Mouse (Mus musculus) midbrain, embryonic 10.5 days (tissue): ENCODE data around the gene Slc37a4. TPM values are rescaled to one million over a fixed set of nuclear protein-coding genes. Genes with fewer than 3 reads are reported as not detected.
"Not testable (repeated sequence)": the region's sequence is repeated elsewhere in the genome, so short reads cannot be mapped to it uniquely, and the experiment has no call there.

Source experiments
- DNase-seq: peaks from one replicate; pipeline ENCODE4 v3.0.0-alpha.2; 2017; ENCODE audit warnings: low spot score
- H3K27ac ChIP-seq: fragments of 300-500 bp; sonication (generic); replicated peaks from 2 replicates; pipeline ENCODE4 v1.5.1; 2016; ENCODE audit warnings: mild to moderate bottlenecking
- H3K27me3 ChIP-seq: fragments of 300-500 bp; sonication (generic); 2 replicates; pipeline ENCODE4 v1.6.1; 2016; ENCODE audit warnings: low read depth, mild to moderate bottlenecking; ENCODE audit not compliant: poor library complexity, severe bottlenecking
- H3K36me3 ChIP-seq: fragments of 300-500 bp; sonication (generic); 2 replicates; pipeline ENCODE4 v1.6.1; 2016; ENCODE audit warnings: mild to moderate bottlenecking, moderate library complexity
- H3K4me1 ChIP-seq: fragments of 300-500 bp; sonication (generic); 2 replicates; pipeline ENCODE4 v1.6.1; 2016
- H3K4me3 ChIP-seq: fragments of 300-500 bp; sonication (generic); 2 replicates; pipeline ENCODE4 v1.5.1; 2016; ENCODE audit warnings: mild to moderate bottlenecking, moderate library complexity
- H3K9me3 ChIP-seq: fragments of 300-500 bp; sonication (generic); replicated peaks from 2 replicates; pipeline ENCODE4 v1.6.1; 2016; ENCODE audit warnings: mild to moderate bottlenecking
- WGBS: fragments of 180-500 bp; shearing (Covaris S2); methylation state at CpG from one replicate; pipeline ENCODE4 v1.1.7; 2016; 5-methylcytosine and 5-hydroxymethylcytosine counted together
- polyA plus RNA-seq: library from polyadenylated mRNA; unstranded; fragments of >200 nt; fragmentation: Nextera tagmentation; extraction: Ambion mirVana; gene quantifications from 2 replicates; pipeline ENCODE4 v1.2.1, GENCODE M21; 2016

Slc37a4 gene
- polyA plus RNA-seq, 1 experiment from 2014 or later = 17.2 TPM

- no peaks in the 10 kb centered on the region for H3K27me3 ChIP-seq
- H3K4me3 ChIP-seq = no peak overlapping the region
- WGBS = 84% methylated on average over 3 of the region's 3 CpGs
- H3K9me3 ChIP-seq = no peaks in the 10 kb centered on the region
- peaks cover 75% of the 10 kb centered on the region for H3K36me3 ChIP-seq
- H3K27ac ChIP-seq = no peak overlapping the region
- H3K4me1 ChIP-seq = peaks cover 29% of the 10 kb centered on the region
- DNase-seq = no peak
Measured at GRCm38 (mm10) chr9:44405011-44405410, 8.4 kb downstream of the Slc37a4 start.

GRCm38 (mm10) chr9:44406906-44407751 is 10.5 kb downstream of the Slc37a4 start, which contains the start of the genes Rps25 and Trappc4:
Rps25 (plus strand) TSS chr9:44407139.
Trappc4 (minus strand) TSS chr9:44407600.
- H3K4me1 ChIP-seq = peaks cover 29% of the 10 kb centered on the region
- no peaks in the 10 kb centered on the region for H3K9me3 ChIP-seq
- H3K4me3 ChIP-seq = peak within 1 kb of the TSS; percentile 93
- no peaks in the 10 kb centered on the region for H3K27me3 ChIP-seq
- peak within 1 kb of the TSS; percentile 94 for H3K27ac ChIP-seq
- H3K36me3 ChIP-seq = peaks cover 75% of the 10 kb centered on the region
- DNase-seq = peak; percentile 97
- under 1% methylated on average over 51 of the region's 51 CpGs for WGBS

GRCm38 (mm10) chr9:44407752-44408097 is 11.1 kb downstream of the Slc37a4 start:
- no peak for DNase-seq
- H3K36me3 ChIP-seq = peaks cover 75% of the 10 kb centered on the region

GRCm38 (mm10) chr9:44408693-44409092 is 12.0 kb downstream of the Slc37a4 start:
- H3K27ac ChIP-seq = 0 out of 2 replicates have a peak overlapping the region, but pooled peaks have one; percentile 94
- H3K27me3 ChIP-seq, H3K9me3 ChIP-seq, DNase-seq: not testable (repeated sequence)
- 83% methylated on average over 9 of the region's 9 CpGs for WGBS
- H3K4me1 ChIP-seq = peaks cover 29% of the 10 kb centered on the region
- H3K36me3 ChIP-seq = peaks cover 75% of the 10 kb centered on the region
- peak overlapping the region; percentile 93 for H3K4me3 ChIP-seq

More at GRCm38 (mm10) chr9:44407752-44408097, 11.1 kb downstream of the Slc37a4 start:
- WGBS = under 1% methylated on average over 24 of the region's 24 CpGs
- Histone ChIP-seq H3K27ac (peak overlapping the region; percentile 94), H3K27me3 (no peaks in the 10 kb centered on the region), H3K4me1 (peaks cover 29% of the 10 kb centered on the region), H3K4me3 (peak overlapping the region; percentile 93), H3K9me3 (no peaks in the 10 kb centered on the region)

- peak overlapping the region; percentile 14 for H3K4me3 ChIP-seq
- no peaks in the 10 kb centered on the region for H3K9me3 ChIP-seq
- H3K27ac ChIP-seq = no peak overlapping the region
- H3K27me3 ChIP-seq = no peaks in the 10 kb centered on the region
- 95% methylated on average over 2 of the region's 2 CpGs for WGBS
- peaks cover 21% of the 10 kb centered on the region for H3K4me1 ChIP-seq
- H3K36me3 ChIP-seq = peaks cover 71% of the 10 kb centered on the region
- peak; percentile 11 for DNase-seq
Measured at GRCm38 (mm10) chr9:44410647-44411336, 14.1 kb downstream of the Slc37a4 start.

- no peak for DNase-seq
- Histone ChIP-seq H3K4me3 (no peak overlapping the region), H3K9me3 (no peaks in the 10 kb centered on the region), H3K36me3 (peaks cover 79% of the 10 kb centered on the region), H3K27me3 (no peaks in the 10 kb centered on the region), H3K27ac (no peak overlapping the region), H3K4me1 (peaks cover 13% of the 10 kb centered on the region)
- WGBS = 92% methylated on average over 1 of the region's 1 CpGs
Measured at GRCm38 (mm10) chr9:44411601-44412130, 15.0 kb downstream of the Slc37a4 start.

GRCm38 (mm10) chr9:44412306-44412705 is 15.7 kb downstream of the Slc37a4 start:
- Histone ChIP-seq H3K27ac (no peak overlapping the region), H3K4me3 (no peak overlapping the region), H3K4me1 (peaks cover 17% of the 10 kb centered on the region), H3K36me3 (peaks cover 79% of the 10 kb centered on the region), H3K27me3 (no peaks in the 10 kb centered on the region), H3K9me3 (no peaks in the 10 kb centered on the region)
- 85% methylated on average over 4 of the region's 4 CpGs for WGBS
- DNase-seq = no peak

GRCm38 (mm10) chr9:44412781-44413180 is 16.1 kb downstream of the Slc37a4 start:
- 85% methylated on average over 2 of the region's 2 CpGs for WGBS
- no peak for DNase-seq
- H3K27me3 ChIP-seq = no peaks in the 10 kb centered on the region
- no peaks in the 10 kb centered on the region for H3K9me3 ChIP-seq
- H3K27ac ChIP-seq = no peak overlapping the region
- H3K4me3 ChIP-seq = no peak overlapping the region
- H3K36me3 ChIP-seq = peaks cover 79% of the 10 kb centered on the region
- H3K4me1 ChIP-seq = peaks cover 21% of the 10 kb centered on the region

- H3K4me3 ChIP-seq = peak overlapping the region; percentile 87
- H3K9me3 ChIP-seq = no peaks in the 10 kb centered on the region
- H3K27me3 ChIP-seq = no peaks in the 10 kb centered on the region
- H3K4me1 ChIP-seq = peaks cover 13% of the 10 kb centered on the region
- no peak for DNase-seq
- WGBS = 9% methylated on average over 26 of the region's 26 CpGs
- H3K27ac ChIP-seq = peak overlapping the region; percentile 85
- H3K36me3 ChIP-seq = peaks cover 39% of the 10 kb centered on the region
Measured at GRCm38 (mm10) chr9:44417156-44417891, 20.7 kb downstream of the Slc37a4 start.

GRCm38 (mm10) chr9:44417892-44418363 is 21.3 kb downstream of the Slc37a4 start:
- Histone ChIP-seq H3K9me3 (no peaks in the 10 kb centered on the region), H3K4me3 (peak overlapping the region; percentile 87), H3K27me3 (no peaks in the 10 kb centered on the region), H3K27ac (peak overlapping the region; percentile 85), H3K4me1 (peaks cover 13% of the 10 kb centered on the region), H3K36me3 (peaks cover 33% of the 10 kb centered on the region)
- under 1% methylated on average over 38 of the region's 38 CpGs for WGBS
- peak; percentile 93 for DNase-seq

- 83% methylated on average over 14 of the region's 14 CpGs for WGBS
- no peaks in the 10 kb centered on the region for H3K27me3 ChIP-seq
- no peaks in the 10 kb centered on the region for H3K9me3 ChIP-seq
- DNase-seq = no peak
- H3K4me1 ChIP-seq = peaks cover 13% of the 10 kb centered on the region
- H3K36me3 ChIP-seq = peaks cover 25% of the 10 kb centered on the region
- peak within 1 kb of the TSS; percentile 85 for H3K27ac ChIP-seq
- H3K4me3 ChIP-seq = peak within 1 kb of the TSS; percentile 87
Measured at GRCm38 (mm10) chr9:44418519-44419385, 22.1 kb downstream of the Slc37a4 start, which contains the start of gene Ccdc84. Ccdc84 (minus strand) TSS chr9:44418569.
